In the genomic region with DNA sequence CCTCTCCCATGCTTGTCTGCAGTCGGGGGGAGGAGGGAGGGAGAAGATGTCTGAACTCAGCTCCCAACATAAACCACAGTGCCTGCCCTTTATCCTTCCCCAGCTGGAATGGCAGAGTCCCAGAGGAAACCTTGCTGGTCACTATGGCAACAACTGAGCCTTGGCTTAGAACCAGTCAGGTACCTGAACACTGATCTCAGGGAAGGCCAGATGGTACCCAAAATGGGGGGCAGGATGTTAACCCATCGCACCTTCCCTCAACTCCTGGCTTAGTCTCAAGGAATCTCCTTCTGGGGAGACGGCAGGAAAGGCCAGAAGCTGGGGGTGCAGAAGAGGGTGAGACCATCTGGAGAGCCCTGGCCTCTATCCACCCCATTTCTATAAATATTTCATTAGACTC, we compare ENCODE assay signal across 13 mouse cellular contexts. TPM values are rescaled to one million over a fixed set of nuclear protein-coding genes. Genes with fewer than 3 reads are reported as not detected.
A peak's percentile ranks its signal among the peaks of the same experiment; 100 is the strongest.
DNase-seq lines count a peak whose midpoint lies in the region; ATAC-seq and TF ChIP-seq lines count a peak whose summit lies in the region.
"Had no signal": no experiment of that assay in that cellular context is flagged by ENCODE, and none has a peak within 500 bp of the region (broad histone marks: within the 10 kb centered on the region; RNA-seq: fewer than 3 reads in every experiment).

No protein-coding gene starts in this region.

- H3K9ac ChIP-seq in midbrain, embryonic 13.5 days (replicated peaks) = peak overlapping the region; percentile 59
- H3K9ac ChIP-seq: liver, embryonic 13.5 days had no signal

- H3K27ac ChIP-seq in hindbrain, embryonic 10.5 days = peak overlapping the region; percentile 67
- H3K27ac ChIP-seq in midbrain, embryonic 13.5 days = peak overlapping the region; percentile 76; the same call in 1 of the 2 replicates
- H3K27ac ChIP-seq: liver, embryonic 13.5 days had no signal

- 83% methylated on average over 3 of the region's 3 CpGs for WGBS in hindbrain, embryonic 10.5 days
- 45% methylated on average over 3 of the region's 3 CpGs for WGBS in midbrain, embryonic 13.5 days

- H3K27me3 ChIP-seq in hindbrain, embryonic 10.5 days (ENCODE audit: insufficient read depth, poor library complexity, severe bottlenecking) = no peaks in the 10 kb centered on the region
- H3K27me3 ChIP-seq in midbrain, embryonic 13.5 days = no peaks in the 10 kb centered on the region

- DNase-seq in brain, embryonic 14.5 days (ENCODE audit: low read depth) = peak; percentile 79
- DNase-seq in cerebellum, adult 8-10 months = peak; percentile 86
- DNase-seq in hindbrain, embryonic 10.5 days (ENCODE audit: low spot score) = no peak
- no peak for DNase-seq in ovary, adult 18-20 months (ENCODE audit: low spot score)
- DNase-seq in c-Kit-positive CD71-positive TER-119-positive erythroid progenitor cells, embryonic 14.5 days (ENCODE audit: low spot score) = no peak
- DNase-seq: gastrocnemius, postnatal 10 days; liver, embryonic 13.5 days; lung, postnatal 14 days had no signal

- H3K4me2 ChIP-seq in midbrain, embryonic 13.5 days (replicated peaks) = peak overlapping the region; percentile 54
- H3K4me2 ChIP-seq: heart, embryonic 11.5 days; liver, embryonic 13.5 days had no signal

- peak overlapping the region; percentile 31 for H3K4me3 ChIP-seq in hindbrain, embryonic 10.5 days
- peak overlapping the region; percentile 33 for H3K4me3 ChIP-seq in midbrain, embryonic 13.5 days (replicated peaks)
- H3K4me3 ChIP-seq: liver, embryonic 13.5 days had no signal

- TF ChIP-seq CTCF in brain, embryonic 14.5 days (IDR thresholded peaks at IDR 0.05; ENCODE audit: borderline replicate concordance, extremely low read depth, insufficient read depth, insufficient read length) = no peak

- peaks cover 48% of the 10 kb centered on the region for H3K4me1 ChIP-seq in hindbrain, embryonic 10.5 days (replicated peaks)
- H3K4me1 ChIP-seq in midbrain, embryonic 13.5 days (replicated peaks) = peaks cover 71% of the 10 kb centered on the region

- peak; percentile 31 for ATAC-seq in midbrain, embryonic 13.5 days
- no peak for ATAC-seq in frontal cortex, adult (ENCODE audit: low TSS enrichment)
- ATAC-seq in megakaryocyte, adult 5-6 weeks (ENCODE audit: poor library complexity, severe bottlenecking) = no peak
- ATAC-seq: CD4-positive, CD25-positive, alpha-beta regulatory T cell, adult 4 months had no signal

- H3K9me3 ChIP-seq in hindbrain, embryonic 10.5 days = no peaks in the 10 kb centered on the region
- H3K9me3 ChIP-seq in midbrain, embryonic 13.5 days = no peaks in the 10 kb centered on the region
- H3K9me3 ChIP-seq: liver, embryonic 13.5 days had no signal

- no peak for TF ChIP-seq POLR2A in brain, embryonic 14.5 days (IDR thresholded peaks at IDR 0.05; ENCODE audit: borderline replicate concordance, extremely low read depth, insufficient read depth, insufficient read length, poor library complexity, severe bottlenecking)

- peaks cover 15% of the 10 kb centered on the region for H3K36me3 ChIP-seq in hindbrain, embryonic 10.5 days
- peaks cover 70% of the 10 kb centered on the region for H3K36me3 ChIP-seq in midbrain, embryonic 13.5 days
- H3K36me3 ChIP-seq: liver, embryonic 13.5 days had no signal

RNA-seq across cellular contexts. Expression of a gene that starts 4.6 kb away (rescaled TPM):
- polyA plus RNA-seq in brain, embryonic 14.5 days (2012; rRNA removed) = 50.3 and 53.7 TPM in 2 replicates
- polyA plus RNA-seq in hindbrain, embryonic 10.5 days (2016; fragmentation: Nextera tagmentation; extraction: Ambion mirVana) = 8.9 and 16.2 TPM in 2 replicates
- polyA plus RNA-seq in midbrain, embryonic 13.5 days (2015; fragmentation: Nextera tagmentation; extraction: Ambion mirVana) = 31.8 and 32.3 TPM in 2 replicates
- total RNA-seq in megakaryocyte, adult 5-6 weeks (2015) = 0.21 and 0.91 TPM in 2 replicates
- 0.49 and 0.51 TPM in 2 replicates for total RNA-seq in megakaryocyte, adult 5-6 weeks (2017)

RNA-seq across cellular contexts. Expression of a gene that starts 13.6 kb away (rescaled TPM):
- 45.1 and 61.2 TPM in 2 replicates for polyA plus RNA-seq in brain, embryonic 14.5 days (2012; rRNA removed)
- 12.5 and 17.1 TPM in 2 replicates for polyA plus RNA-seq in hindbrain, embryonic 10.5 days (2016; fragmentation: Nextera tagmentation; extraction: Ambion mirVana)
- 13.4 and 15.8 TPM in 2 replicates for polyA plus RNA-seq in midbrain, embryonic 13.5 days (2015; fragmentation: Nextera tagmentation; extraction: Ambion mirVana)
- total RNA-seq in megakaryocyte, adult 5-6 weeks (2015) = 113 and 119 TPM in 2 replicates
- total RNA-seq in megakaryocyte, adult 5-6 weeks (2017) = 133 and 138 TPM in 2 replicates

RNA-seq across cellular contexts. Expression of a gene that starts 45.0 kb away (rescaled TPM):
- polyA plus RNA-seq in brain, embryonic 14.5 days (2012; rRNA removed) = 72.0 and 78.2 TPM in 2 replicates
- 16.4 and 17.6 TPM in 2 replicates for polyA plus RNA-seq in hindbrain, embryonic 10.5 days (2016; fragmentation: Nextera tagmentation; extraction: Ambion mirVana)
- polyA plus RNA-seq in midbrain, embryonic 13.5 days (2015; fragmentation: Nextera tagmentation; extraction: Ambion mirVana) = 22.1 and 23.2 TPM in 2 replicates
- 34.9 and 36.0 TPM in 2 replicates for total RNA-seq in megakaryocyte, adult 5-6 weeks (2015)
- 38.5 and 42.2 TPM in 2 replicates for total RNA-seq in megakaryocyte, adult 5-6 weeks (2017)

Comparison
In these comparisons a context has a peak if more than half of its experiments do, and no peak if none do; other contexts are left out.
1. DNase-seq: peak in brain, embryonic 14.5 days (single experiment) and cerebellum, adult 8-10 months (single experiment); none in hindbrain, embryonic 10.5 days (single experiment), ovary, adult 18-20 months (single experiment) and c-Kit-positive CD71-positive TER-119-positive erythroid progenitor cells, embryonic 14.5 days (single experiment).